Mouse (Mus musculus) heart, adult 2 months (tissue): Measurements from ENCODE around the gene Itga9. TPM values are rescaled to one million over a fixed set of nuclear protein-coding genes. Genes with fewer than 3 reads are reported as not detected.
A peak's percentile ranks its signal among the peaks of the same experiment; 100 is the strongest.

Experiments
- DNase-seq, 2 experiments: peaks; one replicate each; pipeline ENCODE4 v3.0.0; 2021
- H3K27ac ChIP-seq: fragments of 200-600 bp; 2 replicates; pipeline ENCODE4 v1.8.1; 2022
- H3K27me3 ChIP-seq: fragments of 200-500 bp; 2 replicates; pipeline ENCODE4 v1.6.1; 2012; ENCODE audit warnings: mild to moderate bottlenecking, low read length, inconsistent platforms, mixed read lengths; ENCODE audit not compliant: control insufficient read depth, insufficient read depth
- H3K36me3 ChIP-seq: fragments of 200-500 bp; 2 replicates; pipeline ENCODE4 v1.6.1; 2012; ENCODE audit warnings: low read length, inconsistent platforms; ENCODE audit not compliant: control insufficient read depth, insufficient read depth
- H3K4me1 ChIP-seq: fragments of 200-500 bp; 2 replicates; pipeline ENCODE4 v1.6.1; 2011; ENCODE audit warnings: low read length; ENCODE audit not compliant: control insufficient read depth, insufficient read depth
- H3K4me3 ChIP-seq: fragments of 200-600 bp; 2 replicates; pipeline ENCODE4 v1.8.1; 2022
- H3K79me2 ChIP-seq: fragments of 200-500 bp; replicated peaks from 2 replicates; pipeline ENCODE4 v1.6.1; 2012; ENCODE audit warnings: mild to moderate bottlenecking, inconsistent platforms, low read length, moderate library complexity, mixed read lengths; ENCODE audit not compliant: control insufficient read depth, insufficient read depth
- H3K9ac ChIP-seq: fragments of 200-500 bp; 2 replicates; pipeline ENCODE4 v1.6.1; 2012; ENCODE audit warnings: low read depth, mild to moderate bottlenecking, control low read depth, inconsistent platforms, low read length, mixed read lengths
- CTCF ChIP-seq: fragments of 200-600 bp; IDR thresholded peaks from 2 replicates; pipeline ENCODE4 v1.8.1; 2022; ENCODE audit warnings: antibody characterized with exemption, mild to moderate bottlenecking, moderate library complexity
- EP300 ChIP-seq: fragments of 200-500 bp; IDR thresholded peaks from 2 replicates; pipeline ENCODE4 v1.6.1; 2011; ENCODE audit warnings: low read depth, low read length, control low read depth; ENCODE audit not compliant: insufficient read depth
- POLR2A ChIP-seq: fragments of 200-500 bp; IDR thresholded peaks from 2 replicates; pipeline ENCODE4 v1.6.1; 2011; ENCODE audit warnings: mild to moderate bottlenecking, low read depth, low read length, control low read depth; ENCODE audit not compliant: insufficient read depth
- WGBS: fragments of 180-500 bp; shearing (Covaris S2); methylation state at CpG from one replicate; pipeline ENCODE4 v1.1.7; 2018; 5-methylcytosine and 5-hydroxymethylcytosine counted together
- intact Hi-C: fragments of 180-260 bp; cut with DNase I; formaldehyde crosslinking; loops from one replicate; pipeline ENCODE4 v1.15.1; 2025
- polyA plus RNA-seq: library from polyadenylated mRNA; depleted of rRNA; stranded (reverse); fragments of >200 nt; gene quantifications from 2 replicates; pipeline ENCODE4 v1.2.3, GENCODE M21; 2012
- total RNA-seq, 2 experiments: library from RNA; stranded (reverse); gene quantifications; 2 replicates each; pipeline ENCODE4 v1.2.3; 2021

Gene Itga9
- total and polyA plus RNA-seq, 3 experiments, result 34.8 to 41.9 (median 35.3) TPM

GRCm38 (mm10) chr9:118871089-118871488, 264.6 kb downstream of the Itga9 start:
- Histone ChIP-seq H3K27ac (no peak overlapping the region), H3K4me1 (no peaks in the 10 kb centered on the region), H3K27me3 (no peaks in the 10 kb centered on the region), H3K9ac (no peak overlapping the region), H3K4me3 (no peak overlapping the region), H3K36me3 (no peaks in the 10 kb centered on the region), H3K79me2 (no peaks in the 10 kb centered on the region)
- WGBS, result 51% methylated on average over 4 of the region's 4 CpGs
- TF ChIP-seq POLR2A (no peak), CTCF (peak; percentile 90), EP300 (0 out of 2 replicates have a peak, but pooled peaks have one; percentile 17)
- DNase-seq, result peak; percentile 47 to 67
- intact Hi-C loops, result loop anchor here (1.0 to 5.0 kb wide), 2 partner anchors 265 to 284 kb away; partner anchors contain the start of gene Itga9

- TF ChIP-seq CTCF (no peak), EP300 (no peak), POLR2A (no peak)
- intact Hi-C loops, result loop anchor here (5.0 kb wide), 1 partner anchor 286 kb away; no protein-coding TSS in a partner anchor
Observed at GRCm38 (mm10) chr9:118873031-118873430, 266.5 kb downstream of the Itga9 start.

GRCm38 (mm10) chr9:118873596-118873995, 267.1 kb downstream of the Itga9 start:
- TF ChIP-seq POLR2A (no peak), EP300 (no peak), CTCF (no peak)

More at GRCm38 (mm10) chr9:118873031-118873430, 266.5 kb downstream of the Itga9 start:
- DNase-seq, result no peak
- Histone ChIP-seq H3K27ac (no peak overlapping the region), H3K27me3 (no peaks in the 10 kb centered on the region), H3K9ac (no peak overlapping the region), H3K36me3 (no peaks in the 10 kb centered on the region), H3K79me2 (no peaks in the 10 kb centered on the region), H3K4me1 (peaks cover 8% of the 10 kb centered on the region), H3K4me3 (no peak overlapping the region)
- 86% methylated on average over 12 of the region's 12 CpGs for WGBS

GRCm38 (mm10) chr9:118875705-118876104, 269.2 kb downstream of the Itga9 start:
- Histone ChIP-seq H3K9ac (no peak overlapping the region), H3K4me1 (peaks cover 8% of the 10 kb centered on the region), H3K36me3 (no peaks in the 10 kb centered on the region), H3K79me2 (no peaks in the 10 kb centered on the region), H3K27ac (no peak overlapping the region), H3K27me3 (no peaks in the 10 kb centered on the region), H3K4me3 (no peak overlapping the region)
- no peak for DNase-seq
- TF ChIP-seq CTCF (no peak), POLR2A (no peak), EP300 (no peak)
- 69% methylated on average over 4 of the region's 4 CpGs for WGBS
- intact Hi-C loops, result no loop called here

More at GRCm38 (mm10) chr9:118873596-118873995, 267.1 kb downstream of the Itga9 start:
- H3K79me2 ChIP-seq, result no peaks in the 10 kb centered on the region
- H3K36me3 ChIP-seq, result no peaks in the 10 kb centered on the region
- WGBS, result 87% methylated on average over 3 of the region's 3 CpGs
- H3K9ac ChIP-seq, result no peak overlapping the region
- no peak overlapping the region for H3K27ac ChIP-seq
- peaks cover 8% of the 10 kb centered on the region for H3K4me1 ChIP-seq
- H3K27me3 ChIP-seq, result no peaks in the 10 kb centered on the region
- H3K4me3 ChIP-seq, result no peak overlapping the region
- DNase-seq, result no peak
- intact Hi-C loops, result loop anchor here (5.0 kb wide), 1 partner anchor 286 kb away; no protein-coding TSS in a partner anchor

GRCm38 (mm10) chr9:118876902-118877301, 270.4 kb downstream of the Itga9 start:
- peak overlapping the region; percentile 62 for H3K27ac ChIP-seq
- H3K9ac ChIP-seq, result no peak overlapping the region
- no peak for DNase-seq
- H3K27me3 ChIP-seq, result no peaks in the 10 kb centered on the region
- 47% methylated on average over 10 of the region's 10 CpGs for WGBS
- no peak overlapping the region for H3K4me3 ChIP-seq
- intact Hi-C loops, result no loop called here
- H3K36me3 ChIP-seq, result no peaks in the 10 kb centered on the region
- TF ChIP-seq POLR2A (no peak), EP300 (no peak)
- no peaks in the 10 kb centered on the region for H3K79me2 ChIP-seq
- H3K4me1 ChIP-seq, result peaks cover 12% of the 10 kb centered on the region

GRCm38 (mm10) chr9:118877365-118878008, 271.0 kb downstream of the Itga9 start:
- H3K79me2 ChIP-seq, result no peaks in the 10 kb centered on the region
- DNase-seq, result peak in 1 of 2 experiments; percentile 28
- no peak for TF ChIP-seq CTCF
- TF ChIP-seq POLR2A, result no peak
- TF ChIP-seq EP300, result no peak
- H3K27ac ChIP-seq, result peak overlapping the region; percentile 62
- no peaks in the 10 kb centered on the region for H3K36me3 ChIP-seq
- WGBS, result 36% methylated on average over 7 of the region's 7 CpGs
- no peak overlapping the region for H3K4me3 ChIP-seq
- intact Hi-C loops, result no loop called here
- no peaks in the 10 kb centered on the region for H3K27me3 ChIP-seq
- H3K9ac ChIP-seq, result no peak overlapping the region
- peaks cover 13% of the 10 kb centered on the region for H3K4me1 ChIP-seq
